ENCODE assay signal across 9 mouse cellular contexts in the genomic region with DNA sequence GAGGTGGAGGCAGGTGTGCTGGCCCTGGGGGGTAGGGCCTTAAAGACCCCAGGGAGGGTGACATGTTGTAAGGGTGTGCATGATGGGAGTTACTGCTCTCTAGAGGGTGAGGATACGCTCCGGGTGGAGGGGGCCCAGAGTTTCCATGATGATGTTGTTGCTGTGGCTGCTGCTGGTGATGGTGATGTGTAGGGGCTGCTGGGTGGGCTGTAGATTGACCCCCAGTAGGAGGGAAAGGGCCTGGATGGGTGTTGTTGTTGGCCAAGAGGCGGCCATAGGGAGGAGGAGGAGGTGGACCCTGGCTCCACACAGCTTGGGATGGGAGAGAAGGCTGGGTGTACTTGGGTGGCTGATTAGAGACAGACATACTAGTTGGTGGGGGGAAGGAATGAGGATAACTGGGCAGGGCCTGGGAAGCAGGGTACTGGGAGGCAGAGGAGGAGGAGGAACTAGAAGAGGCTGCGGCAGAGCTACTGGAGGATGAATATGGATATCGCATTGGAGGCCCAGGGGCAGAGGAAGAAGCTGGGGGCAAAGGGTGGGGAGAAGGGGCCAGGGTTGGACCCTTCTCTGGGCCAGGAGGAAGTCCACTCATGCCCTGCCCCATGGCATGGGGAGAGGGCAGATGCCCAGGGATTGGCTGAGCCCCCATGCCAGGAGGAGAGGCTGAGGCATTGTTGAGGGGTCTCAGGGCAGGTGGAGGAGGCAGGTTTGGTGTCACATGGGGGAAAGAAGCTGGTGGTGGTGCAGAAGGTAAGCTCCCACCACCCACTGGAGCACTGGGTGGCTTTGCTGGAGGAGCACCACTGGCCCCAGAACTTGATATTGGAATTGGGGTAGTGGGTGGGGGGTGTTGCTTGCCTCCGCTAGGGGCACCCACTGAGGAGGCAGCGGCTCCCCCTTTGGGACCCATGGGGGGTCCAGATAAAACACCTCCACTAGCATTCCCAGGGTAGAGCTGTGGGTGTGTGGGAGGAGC. TPM values are rescaled to one million over a fixed set of nuclear protein-coding genes. Genes with fewer than 3 reads are reported as not detected.
DNase-seq lines count a peak whose midpoint lies in the region; ATAC-seq and TF ChIP-seq lines count a peak whose summit lies in the region.
"Had no signal": no experiment of that assay in that cellular context is flagged by ENCODE, and none has a peak within 500 bp of the region (broad histone marks: within the 10 kb centered on the region; RNA-seq: fewer than 3 reads in every experiment).

No protein-coding gene starts in this region.

- peaks cover 36% of the 10 kb centered on the region for H3K36me3 ChIP-seq in kidney, embryonic 16.5 days (ENCODE audit: insufficient read depth, low read length)
- H3K36me3 ChIP-seq in embryonic facial prominence, embryonic 12.5 days, result peaks cover 64% of the 10 kb centered on the region
- H3K36me3 ChIP-seq in intestine, embryonic 14.5 days (ENCODE audit: control insufficient read depth, insufficient read depth, low read length), result peaks cover 55% of the 10 kb centered on the region
- H3K36me3 ChIP-seq in myocyte (ENCODE audit: control insufficient read depth, insufficient read depth), result peaks cover 4% of the 10 kb centered on the region

- H3K4me2 ChIP-seq in kidney, embryonic 16.5 days (replicated peaks; ENCODE audit: low read depth, low read length), result peak overlapping the region; percentile 94
- peak overlapping the region; percentile 96 for H3K4me2 ChIP-seq in embryonic facial prominence, embryonic 12.5 days (replicated peaks)
- 0 out of 2 replicates have a peak overlapping the region, but pooled peaks have one; percentile 94 for H3K4me2 ChIP-seq in intestine, embryonic 14.5 days (ENCODE audit: low read length)
- H3K4me2 ChIP-seq in myocyte (ENCODE audit: low read depth), result no peak overlapping the region

- H3ac ChIP-seq in myocyte (ENCODE audit: control insufficient read depth, insufficient read length), result no peak overlapping the region

- H3K4me3 ChIP-seq in kidney, embryonic 16.5 days (ENCODE audit: low read length), result peak overlapping the region; percentile 58; the same call in 1 of the 2 replicates
- peak overlapping the region; percentile 47; the same call in 1 of the 2 replicates for H3K4me3 ChIP-seq in embryonic facial prominence, embryonic 12.5 days
- H3K4me3 ChIP-seq in intestine, embryonic 14.5 days (ENCODE audit: low read depth, low read length), result no peak overlapping the region
- peak overlapping the region; percentile 22 for H3K4me3 ChIP-seq in myocyte

- peaks cover 23% of the 10 kb centered on the region for H3K79me2 ChIP-seq in myocyte (ENCODE audit: control insufficient read depth, insufficient read depth)

- DNase-seq in kidney, postnatal 36 days, result no peak
- no peak for DNase-seq in intestine, embryonic 14.5 days (ENCODE audit: low spot score)
- no peak for DNase-seq in frontal cortex, adult 2 months (ENCODE audit: extremely low spot score in 1 of 2, low spot score in 1 of 2)
- no peak for DNase-seq in adrenal gland, adult 18-20 months (ENCODE audit: low spot score in 2 of 2)
- DNase-seq in spleen, adult 12 weeks (ENCODE audit: low spot score), result no peak

- H3K4me1 ChIP-seq in kidney, embryonic 16.5 days (ENCODE audit: insufficient read depth, low read length), result peaks cover 26% of the 10 kb centered on the region
- peaks cover 23% of the 10 kb centered on the region for H3K4me1 ChIP-seq in embryonic facial prominence, embryonic 12.5 days
- peaks cover 12% of the 10 kb centered on the region for H3K4me1 ChIP-seq in intestine, embryonic 14.5 days (replicated peaks; ENCODE audit: control insufficient read depth, insufficient read depth, low read length)

- no peak for ATAC-seq in kidney, embryonic 16.5 days (ENCODE audit: low FRiP score, low TSS enrichment)
- ATAC-seq in embryonic facial prominence, embryonic 12.5 days (ENCODE audit: insufficient number of reproducible peaks, insufficient read depth, low FRiP score, low TSS enrichment), result no peak
- ATAC-seq in intestine, embryonic 14.5 days (replicated peaks; ENCODE audit: low FRiP score, low TSS enrichment, low read depth), result 0 out of 2 replicates have a peak, but pooled peaks have one; percentile 4

- WGBS in kidney, embryonic 16.5 days, result 83% methylated on average over 7 of the region's 7 CpGs
- WGBS in embryonic facial prominence, embryonic 12.5 days, result 91% methylated on average over 7 of the region's 7 CpGs
- 88% methylated on average over 7 of the region's 7 CpGs for WGBS in intestine, embryonic 14.5 days

- peak overlapping the region; percentile 88 for H3K9ac ChIP-seq in kidney, embryonic 16.5 days (replicated peaks; ENCODE audit: low read length)
- peak overlapping the region; percentile 83; the same call in 1 of the 2 replicates for H3K9ac ChIP-seq in embryonic facial prominence, embryonic 12.5 days
- H3K9ac ChIP-seq in intestine, embryonic 14.5 days (ENCODE audit: low read length), result no peak overlapping the region; the same call in 1 of the 2 replicates

- H3K9me3 ChIP-seq in kidney, embryonic 16.5 days (ENCODE audit: low read length), result no peaks in the 10 kb centered on the region
- no peaks in the 10 kb centered on the region for H3K9me3 ChIP-seq in embryonic facial prominence, embryonic 12.5 days
- no peaks in the 10 kb centered on the region for H3K9me3 ChIP-seq in intestine, embryonic 14.5 days (ENCODE audit: control insufficient read depth, low read length)

- no peak for TF ChIP-seq POLR2A in myocyte (IDR thresholded peaks at IDR 0.05; ENCODE audit: insufficient read length, low read depth)

- H3K27ac ChIP-seq in kidney, embryonic 16.5 days (ENCODE audit: low read length), result no peak overlapping the region; the same call in 1 of the 2 replicates
- H3K27ac ChIP-seq in embryonic facial prominence, embryonic 12.5 days, result peak overlapping the region; percentile 37; the same call in 1 of the 2 replicates
- H3K27ac ChIP-seq in intestine, embryonic 14.5 days (ENCODE audit: low read depth), result no peak overlapping the region

- H3K27me3 ChIP-seq in kidney, embryonic 16.5 days (ENCODE audit: insufficient read depth, low read length), result no peaks in the 10 kb centered on the region
- no peaks in the 10 kb centered on the region for H3K27me3 ChIP-seq in embryonic facial prominence, embryonic 12.5 days
- no peaks in the 10 kb centered on the region for H3K27me3 ChIP-seq in intestine, embryonic 14.5 days (replicated peaks; ENCODE audit: control insufficient read depth, insufficient read depth, low read length)
- no peaks in the 10 kb centered on the region for H3K27me3 ChIP-seq in myocyte (ENCODE audit: control insufficient read depth, insufficient read depth, insufficient read length)

TF ChIP-seq in myocyte, 11 proteins besides CTCF, POLR2A, EP300 and RAD21:
- TF ChIP-seq MYOG (IDR thresholded peaks at IDR 0.05; ENCODE audit: control insufficient read depth in 1 of 3, insufficient read depth in 1 of 3, insufficient read length in 2 of 3, low read depth in 2 of 3), result no peak
- TF ChIP-seq POLR2AphosphoS2 (IDR thresholded peaks at IDR 0.05; ENCODE audit: insufficient read length, low read depth), result peak; percentile 53
- no peak for TF ChIP-seq USF1 (IDR thresholded peaks at IDR 0.05; ENCODE audit: low read depth)
- no peak for TF ChIP-seq SRF (IDR thresholded peaks at IDR 0.05; ENCODE audit: control insufficient read depth, insufficient read length, low read depth)
TF ChIP-seq in myocyte: peak in this region for 1.

RNA-seq across cellular contexts. Expression of gene Grcc10, which starts 5.8 kb away (rescaled TPM):
- 527 and 541 TPM in 2 replicates for polyA plus RNA-seq in kidney, embryonic 16.5 days (2015; fragmentation: Nextera tagmentation; extraction: Ambion mirVana)
- polyA plus RNA-seq in embryonic facial prominence, embryonic 12.5 days (2016; fragmentation: Nextera tagmentation; extraction: Ambion mirVana), result 498 and 530 TPM in 2 replicates
- polyA plus RNA-seq in intestine, embryonic 14.5 days (2014; fragmentation: Nextera tagmentation; extraction: Ambion mirVana), result 440 and 466 TPM in 2 replicates
- polyA plus RNA-seq in myocyte (2012; fragmentation: generic; extraction: Trizol), result 287 TPM
- 383 and 401 TPM in 2 replicates for polyA plus RNA-seq in frontal cortex, adult 2 months (2012; rRNA removed)
- 100 to 1,000 TPM; 341 to 388 TPM for total RNA-seq in adrenal gland, adult 18-20 months (2021)

RNA-seq across cellular contexts. Expression of gene Ptpn6, which starts 8.4 kb away (rescaled TPM):
- 13.8 and 16.4 TPM in 2 replicates for polyA plus RNA-seq in kidney, embryonic 16.5 days (2015; fragmentation: Nextera tagmentation; extraction: Ambion mirVana)
- 6.7 TPM in 2 replicates for polyA plus RNA-seq in embryonic facial prominence, embryonic 12.5 days (2016; fragmentation: Nextera tagmentation; extraction: Ambion mirVana)
- polyA plus RNA-seq in intestine, embryonic 14.5 days (2014; fragmentation: Nextera tagmentation; extraction: Ambion mirVana), result 11.7 and 14.1 TPM in 2 replicates
- polyA plus RNA-seq in myocyte (2012; fragmentation: generic; extraction: Trizol), result 3.1 TPM
- 5.1 and 7.1 TPM in 2 replicates for polyA plus RNA-seq in frontal cortex, adult 2 months (2012; rRNA removed)
- 10 to 100 TPM in 1 of 2 experiments, 1 to 10 TPM in 1; 9.8 to 11.5 TPM for total RNA-seq in adrenal gland, adult 18-20 months (2021)

RNA-seq across cellular contexts. Expression of gene Gm45234, which starts 8.9 kb away (rescaled TPM):
- polyA plus RNA-seq in kidney, embryonic 16.5 days (2015; fragmentation: Nextera tagmentation; extraction: Ambion mirVana), result 0.14 TPM in 1 of 2 replicates, not detected in the other
- polyA plus RNA-seq in embryonic facial prominence, embryonic 12.5 days (2016; fragmentation: Nextera tagmentation; extraction: Ambion mirVana), result not detected in 2 replicates
- polyA plus RNA-seq in intestine, embryonic 14.5 days (2014; fragmentation: Nextera tagmentation; extraction: Ambion mirVana), result not detected in 2 replicates
- polyA plus RNA-seq in myocyte (2012; fragmentation: generic; extraction: Trizol), result not detected
- polyA plus RNA-seq in frontal cortex, adult 2 months (2012; rRNA removed), result not detected in 2 replicates
- not detected for total RNA-seq in adrenal gland, adult 18-20 months (2021)
- total RNA-seq: liver, adult 2 months had no signal
- polyA plus RNA-seq: liver, adult 2 months had no signal

RNA-seq across cellular contexts. Expression of gene Atn1, which starts 9.4 kb away (rescaled TPM):
- polyA plus RNA-seq in kidney, embryonic 16.5 days (2015; fragmentation: Nextera tagmentation; extraction: Ambion mirVana), result 16.4 and 20.2 TPM in 2 replicates
- 20.1 and 20.5 TPM in 2 replicates for polyA plus RNA-seq in embryonic facial prominence, embryonic 12.5 days (2016; fragmentation: Nextera tagmentation; extraction: Ambion mirVana)
- polyA plus RNA-seq in intestine, embryonic 14.5 days (2014; fragmentation: Nextera tagmentation; extraction: Ambion mirVana), result 12.1 TPM in 2 replicates
- polyA plus RNA-seq in myocyte (2012; fragmentation: generic; extraction: Trizol), result 39.4 TPM
- polyA plus RNA-seq in frontal cortex, adult 2 months (2012; rRNA removed), result 75.6 and 84.2 TPM in 2 replicates
- 10 to 100 TPM; 78.4 to 80.2 TPM for total RNA-seq in adrenal gland, adult 18-20 months (2021)

RNA-seq across cellular contexts. Expression of gene Eno2, which starts 22.5 kb away (rescaled TPM):
- polyA plus RNA-seq in kidney, embryonic 16.5 days (2015; fragmentation: Nextera tagmentation; extraction: Ambion mirVana), result 10.9 and 15.3 TPM in 2 replicates
- 9.7 and 10.2 TPM in 2 replicates for polyA plus RNA-seq in embryonic facial prominence, embryonic 12.5 days (2016; fragmentation: Nextera tagmentation; extraction: Ambion mirVana)
- polyA plus RNA-seq in intestine, embryonic 14.5 days (2014; fragmentation: Nextera tagmentation; extraction: Ambion mirVana), result 7.6 and 8.0 TPM in 2 replicates
- 19.5 TPM for polyA plus RNA-seq in myocyte (2012; fragmentation: generic; extraction: Trizol)
- 822 and 850 TPM in 2 replicates for polyA plus RNA-seq in frontal cortex, adult 2 months (2012; rRNA removed)
- 10 to 100 TPM; 19.8 to 37.7 TPM for total RNA-seq in adrenal gland, adult 18-20 months (2021)
